Mouse (Mus musculus) CH12.LX (cell line): Measurements from ENCODE around the gene Coro2a. TPM values are rescaled to one million over a fixed set of nuclear protein-coding genes. Genes with fewer than 3 reads are reported as not detected.

Experiments
- DNase-seq: peaks from one replicate; pipeline ENCODE4 v3.0.0-alpha.2; 2013; ENCODE audit errors: extremely low read depth
- H3K27ac ChIP-seq: 2 replicates; pipeline ENCODE4 v1.5.1; 2012; ENCODE audit warnings: low read depth, mild to moderate bottlenecking, control low read depth, moderate library complexity; ENCODE audit not compliant: insufficient read depth
- H3K27me3 ChIP-seq: replicated peaks from 2 replicates; pipeline ENCODE3; 2012; ENCODE audit warnings: inconsistent platforms
- H3K36me3 ChIP-seq, 2 experiments: replicated peaks in 1 of 2; 2 replicates each; pipeline versions ENCODE3 to v1.6.1; 2012; ENCODE audit warnings: inconsistent platforms in 1 of 2, low read length in 1 of 2, mild to moderate bottlenecking in 1 of 2, mixed read lengths in 1 of 2, moderate library complexity in 1 of 2; ENCODE audit not compliant: control insufficient read depth in 1 of 2, insufficient read depth in 1 of 2
- H3K4me1 ChIP-seq, 2 experiments: 2 replicates each; pipeline ENCODE4 v1.6.1; 2012; ENCODE audit warnings: inconsistent platforms in 1 of 2, moderate library complexity in 1 of 2; ENCODE audit not compliant: insufficient read depth in 2 of 2, control insufficient read depth in 1 of 2
- H3K4me2 ChIP-seq: 2 replicates; pipeline ENCODE4 v1.6.1; 2012; ENCODE audit warnings: low read depth, mild to moderate bottlenecking, control low read depth; ENCODE audit not compliant: poor library complexity, insufficient read depth, severe bottlenecking
- H3K4me3 ChIP-seq, 3 experiments: fragments of 150-350 bp in 1 of 3; sonication (generic) in 1 of 3; replicated peaks in 1 of 3; 2 replicates each; pipeline versions ENCODE3 to v1.5.1; 2011 to 2012; ENCODE audit warnings: low read depth in 2 of 3, low read length in 2 of 3, mild to moderate bottlenecking in 2 of 3, moderate library complexity in 2 of 3, control low read depth in 1 of 3, improper control_type of control experiment in 1 of 3, inconsistent platforms in 1 of 3, mixed read lengths in 1 of 3; ENCODE audit not compliant: poor library complexity in 1 of 3
- H3K79me2 ChIP-seq: replicated peaks from 2 replicates; pipeline ENCODE4 v1.6.1; 2012; ENCODE audit warnings: mild to moderate bottlenecking, moderate library complexity; ENCODE audit not compliant: control insufficient read depth, poor library complexity, insufficient read depth, severe bottlenecking; ENCODE audit errors: extremely low read depth
- H3K9ac ChIP-seq: 2 replicates; pipeline ENCODE4 v1.6.1; 2012; ENCODE audit warnings: low read depth, mild to moderate bottlenecking, control low read depth, moderate library complexity; ENCODE audit not compliant: insufficient read depth
- H3K9me3 ChIP-seq: replicated peaks from 2 replicates; pipeline ENCODE3; 2012; ENCODE audit warnings: low read length, inconsistent platforms, mixed read lengths
- BHLHE40 ChIP-seq: IDR thresholded peaks from 2 replicates; pipeline ENCODE4 v1.6.1; 2011; ENCODE audit warnings: mild to moderate bottlenecking, low read depth, low read length, improper control_type of control experiment
- CHD1 ChIP-seq: IDR thresholded peaks from 2 replicates; pipeline ENCODE4 v1.6.1; 2012; ENCODE audit warnings: low read depth, low read length, improper control_type of control experiment, inconsistent platforms
- CHD2 ChIP-seq: IDR thresholded peaks from 2 replicates; pipeline ENCODE4 v1.6.1; 2011; ENCODE audit warnings: low read length, improper control_type of control experiment
- CTCF ChIP-seq, 2 experiments: IDR thresholded peaks in 1 of 2; conservative IDR thresholded peaks in 1 of 2; 2 replicates each; pipeline ENCODE4 v1.5.1; 2011 to 2012; ENCODE audit warnings: low read depth in 2 of 2, low read length in 2 of 2, improper control_type of control experiment in 1 of 2, inconsistent platforms in 1 of 2, mild to moderate bottlenecking in 1 of 2, moderate library complexity in 1 of 2
- E2F4 ChIP-seq: IDR thresholded peaks from 2 replicates; pipeline ENCODE4 v1.6.1; 2011; ENCODE audit warnings: low read depth, low read length, improper control_type of control experiment; ENCODE audit not compliant: insufficient replicate concordance
- ELF1 ChIP-seq: IDR thresholded peaks from 2 replicates; pipeline ENCODE4 v1.6.1; 2014; ENCODE audit warnings: low read depth, mild to moderate bottlenecking, inconsistent platforms, low read length, improper control_type of control experiment
- EP300 ChIP-seq: IDR thresholded peaks from 2 replicates; pipeline ENCODE4 v1.6.1; 2011; ENCODE audit warnings: low read length, improper control_type of control experiment
- ETS1 ChIP-seq: conservative IDR thresholded peaks from 2 replicates; pipeline ENCODE4 v1.6.1; 2012; ENCODE audit warnings: low read depth, mild to moderate bottlenecking, inconsistent platforms, low read length, improper control_type of control experiment, moderate library complexity
- GABPA ChIP-seq: IDR thresholded peaks from 2 replicates; pipeline ENCODE4 v1.6.1; 2012; ENCODE audit warnings: low read depth, low read length, improper control_type of control experiment, inconsistent platforms; ENCODE audit not compliant: insufficient replicate concordance
- HCFC1 ChIP-seq: IDR thresholded peaks from 2 replicates; pipeline ENCODE4 v1.6.1; 2012; ENCODE audit warnings: low read depth, mild to moderate bottlenecking, inconsistent platforms, low read length, improper control_type of control experiment
- IRF4 ChIP-seq: IDR thresholded peaks from 2 replicates; pipeline ENCODE4 v1.6.1; 2014; ENCODE audit warnings: low read depth, mild to moderate bottlenecking, inconsistent platforms, low read length, improper control_type of control experiment
- JUN ChIP-seq: IDR thresholded peaks from 2 replicates; pipeline ENCODE4 v1.6.1; 2011; ENCODE audit warnings: low read depth, mild to moderate bottlenecking, low read length, improper control_type of control experiment, moderate library complexity; ENCODE audit not compliant: insufficient read depth
- JUND ChIP-seq: conservative IDR thresholded peaks from 2 replicates; pipeline ENCODE4 v1.6.1; 2011; ENCODE audit warnings: low read depth, low read length, improper control_type of control experiment
- KAT2A ChIP-seq: IDR thresholded peaks from 2 replicates; pipeline ENCODE4 v1.6.1; 2012; ENCODE audit warnings: low read length, improper control_type of control experiment, inconsistent platforms; ENCODE audit not compliant: insufficient replicate concordance
- MAFK ChIP-seq: IDR thresholded peaks from 2 replicates; pipeline ENCODE4 v1.6.1; 2011; ENCODE audit warnings: low read length, improper control_type of control experiment; ENCODE audit not compliant: insufficient replicate concordance
- MAX ChIP-seq: IDR thresholded peaks from 2 replicates; pipeline ENCODE4 v1.6.1; 2011; ENCODE audit warnings: low read length, improper control_type of control experiment
- MAZ ChIP-seq: IDR thresholded peaks from 2 replicates; pipeline ENCODE4 v1.6.1; 2012; ENCODE audit warnings: low read depth, mild to moderate bottlenecking, inconsistent platforms, low read length, improper control_type of control experiment, moderate library complexity
- MEF2A ChIP-seq: IDR thresholded peaks from 2 replicates; pipeline ENCODE4 v1.6.1; 2014; ENCODE audit warnings: low read depth, mild to moderate bottlenecking, inconsistent platforms, low read length, improper control_type of control experiment, borderline replicate concordance
- MXI1 ChIP-seq: IDR thresholded peaks from 2 replicates; pipeline ENCODE4 v1.6.1; 2011; ENCODE audit warnings: mild to moderate bottlenecking, low read depth, low read length, improper control_type of control experiment
- MYC ChIP-seq: IDR thresholded peaks from 2 replicates; pipeline ENCODE4 v1.6.1; 2011; ENCODE audit warnings: low read depth, mild to moderate bottlenecking, improper control_type of control experiment, low read length
- NELFE ChIP-seq: IDR thresholded peaks from 2 replicates; pipeline ENCODE4 v1.6.1; 2011; ENCODE audit warnings: low read depth, low read length, improper control_type of control experiment
- NRF1 ChIP-seq: IDR thresholded peaks from 2 replicates; pipeline ENCODE4 v1.6.1; 2014; ENCODE audit warnings: low read depth, mild to moderate bottlenecking, inconsistent platforms, low read length, improper control_type of control experiment, moderate library complexity
- PAX5 ChIP-seq: IDR thresholded peaks from 2 replicates; pipeline ENCODE4 v1.6.1; 2012; ENCODE audit warnings: low read length, inconsistent platforms, mixed read lengths
- POLR2A ChIP-seq: IDR thresholded peaks from 2 replicates; pipeline ENCODE4 v1.6.1; 2011; ENCODE audit warnings: low read depth, mild to moderate bottlenecking, improper control_type of control experiment, low read length
- POLR2AphosphoS2 ChIP-seq: IDR thresholded peaks from 2 replicates; pipeline ENCODE4 v1.6.1; 2011; ENCODE audit warnings: low read depth, low read length, improper control_type of control experiment
- RAD21 ChIP-seq: IDR thresholded peaks from 2 replicates; pipeline ENCODE4 v1.6.1; 2011; ENCODE audit warnings: low read depth, mild to moderate bottlenecking, low read length, improper control_type of control experiment, moderate library complexity
- RCOR1 ChIP-seq: conservative IDR thresholded peaks from 2 replicates; pipeline ENCODE4 v1.6.1; 2012; ENCODE audit warnings: low read depth, mild to moderate bottlenecking, inconsistent platforms, low read length, improper control_type of control experiment
- SIN3A ChIP-seq: IDR thresholded peaks from 2 replicates; pipeline ENCODE4 v1.6.1; 2012; ENCODE audit warnings: low read length, improper control_type of control experiment, inconsistent platforms
- SMC3 ChIP-seq: IDR thresholded peaks from 2 replicates; pipeline ENCODE4 v1.6.1; 2011; ENCODE audit warnings: low read depth, low read length, improper control_type of control experiment
- TBP ChIP-seq: conservative IDR thresholded peaks from 2 replicates; pipeline ENCODE4 v1.6.1; 2011; ENCODE audit warnings: low read depth, low read length, improper control_type of control experiment
- TCF12 ChIP-seq: IDR thresholded peaks from 2 replicates; pipeline ENCODE4 v1.6.1; 2014; ENCODE audit warnings: low read depth, mild to moderate bottlenecking, inconsistent platforms, low read length, improper control_type of control experiment
- UBTF ChIP-seq: IDR thresholded peaks from 2 replicates; pipeline ENCODE4 v1.6.1; 2012; ENCODE audit warnings: low read depth, mild to moderate bottlenecking, inconsistent platforms, low read length, improper control_type of control experiment, moderate library complexity
- USF1 ChIP-seq: IDR thresholded peaks from 2 replicates; pipeline ENCODE4 v1.6.1; 2014; ENCODE audit warnings: low read depth, mild to moderate bottlenecking, inconsistent platforms, low read length, improper control_type of control experiment
- USF2 ChIP-seq: conservative IDR thresholded peaks from 2 replicates; pipeline ENCODE4 v1.6.1; 2011; ENCODE audit warnings: low read depth, low read length, improper control_type of control experiment
- ZC3H11A ChIP-seq: IDR thresholded peaks from 2 replicates; pipeline ENCODE4 v1.6.1; 2012; ENCODE audit warnings: low read depth, mild to moderate bottlenecking, inconsistent platforms, low read length, improper control_type of control experiment
- ZKSCAN1 ChIP-seq: IDR thresholded peaks from 2 replicates; pipeline ENCODE4 v1.6.1; 2012; ENCODE audit warnings: low read depth, inconsistent platforms, low read length, improper control_type of control experiment, borderline replicate concordance
- ZMIZ1 ChIP-seq: IDR thresholded peaks from 2 replicates; pipeline ENCODE4 v1.6.1; 2012; ENCODE audit warnings: low read depth, mild to moderate bottlenecking, inconsistent platforms, low read length, improper control_type of control experiment
- ZNF384 ChIP-seq: IDR thresholded peaks from 2 replicates; pipeline ENCODE4 v1.6.1; 2012; ENCODE audit warnings: low read depth, low read length, improper control_type of control experiment, inconsistent platforms
- dilution Hi-C: fragments of 300-500 bp; cut with MboI; formaldehyde crosslinking; loops from 2 replicates; pipeline ENCODE4 v1.14.3; 2020; ENCODE audit warnings: low sequenced_read_pairs; ENCODE audit not compliant: extremely low pct_unique_long_range_greater_than_20kb, extremely low pct_ligation_motif_present
- in situ Hi-C: fragments of 300-500 bp; cut with MboI; formaldehyde crosslinking; loops from 3 replicates; pipeline ENCODE4 v1.14.3; 2019; ENCODE audit warnings: low sequenced_read_pairs, low pct_ligation_motif_present, low pct_unique_long_range_greater_than_20kb, mixed read lengths
- polyA plus RNA-seq: library from polyadenylated mRNA; unstranded; fragments of >175 nt; gene quantifications from 2 replicates; pipeline ENCODE4 v1.2.1, GENCODE M21; 2012; ENCODE audit warnings: low read depth; ENCODE audit not compliant: insufficient read length
- total RNA-seq, 2 experiments: library from RNA; depleted of rRNA; stranded (reverse); fragments of 300-350 nt in 1 of 2; fragments of >200 nt in 1 of 2; gene quantifications; 2 replicates each; pipeline ENCODE4 v1.2.3; 2012 to 2014

The Coro2a gene
- total and polyA plus RNA-seq, 3 experiments = 24.6 to 223 (median 129) TPM

DNA sequence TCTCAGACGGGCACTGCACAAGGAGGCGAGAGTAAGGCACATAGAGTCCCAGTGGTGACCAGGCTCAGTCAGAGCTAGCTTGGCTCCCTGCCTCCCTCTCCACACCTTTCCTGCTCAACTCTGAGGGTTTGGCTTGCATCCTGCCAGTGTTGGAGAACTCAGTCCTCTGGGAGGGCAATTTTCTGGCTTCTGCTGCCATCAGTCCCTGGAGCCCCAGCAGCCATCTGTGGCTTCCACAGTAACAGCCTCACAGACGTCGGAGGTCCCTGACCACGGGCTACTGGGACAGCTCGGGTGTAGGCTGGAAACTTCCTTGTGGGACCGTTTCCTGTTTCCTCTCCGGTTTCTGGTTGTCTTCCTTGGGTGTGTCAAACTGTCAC is 16.2 kb downstream of the Coro2a start:
- Histone ChIP-seq H3K9ac (peak overlapping the region; percentile 68; the same call in 1 of the 2 replicates), H3K4me2 (peak overlapping the region; percentile 35), H3K4me1 (peaks cover 45 to 74% of the 10 kb centered on the region in 2 experiments), H3K27ac (peak overlapping the region; percentile 99), H3K4me3 (peak overlapping the region in 1 of 3 experiments; percentile 8), H3K27me3 (no peaks in the 10 kb centered on the region), H3K36me3 (peaks cover 38 to 42% of the 10 kb centered on the region in 2 experiments), H3K9me3 (no peaks in the 10 kb centered on the region), H3K79me2 (peaks cover 58% of the 10 kb centered on the region)
- in situ Hi-C loops (loop anchor here (5.0 kb wide), 1 partner anchor 38 kb away; no protein-coding TSS in a partner anchor), dilution Hi-C loops (no loop called here)
- DNase-seq = no peak
- TF ChIP-seq JUN (no peak), CHD1 (no peak), GABPA (no peak), ZMIZ1 (0 out of 2 replicates have a peak, but pooled peaks have one; percentile 25), ZKSCAN1 (no peak), IRF4 (no peak), ZNF384 (no peak), TCF12 (peak; percentile 11; the same call in 1 of the 2 replicates), ZC3H11A (no peak), SIN3A (no peak), TBP (no peak), USF2 (no peak), POLR2A (no peak; the same call in 1 of the 2 replicates), MEF2A (no peak), USF1 (no peak), ELF1 (no peak), SMC3 (0 out of 2 replicates have a peak, but pooled peaks have one; percentile 1), E2F4 (no peak), BHLHE40 (peak; percentile 1; the same call in 1 of the 2 replicates), MYC (no peak), JUND (no peak), PAX5 (no peak), MAFK (no peak), RCOR1 (no peak), RAD21 (no peak), MAX (no peak), KAT2A (no peak), CHD2 (peak; percentile 46; the same call in 1 of the 2 replicates), ETS1 (no peak), UBTF (no peak), MAZ (no peak), NRF1 (no peak), EP300 (no peak), MXI1 (no peak), CTCF (conservative IDR thresholded peaks at IDR 0.05 in 1 of 2, IDR thresholded peaks at IDR 0.05 in 1 of 2; ENCODE audit: low read depth in 2 of 2, low read length in 2 of 2) (no peak), POLR2AphosphoS2 (no peak), NELFE (no peak), HCFC1 (no peak)
